Mouse (Mus musculus) small intestine, adult 2 months (tissue): ENCODE data around the gene Rab11fip3. TPM values are rescaled to one million over a fixed set of nuclear protein-coding genes. Genes with fewer than 3 reads are reported as not detected.

Experiments used
- H3K27ac ChIP-seq: fragments of 200-500 bp; 2 replicates; pipeline ENCODE4 v1.5.1; 2012; ENCODE audit warnings: low read depth, low read length, control low read depth, inconsistent platforms; ENCODE audit not compliant: insufficient read depth
- H3K27me3 ChIP-seq: fragments of 200-500 bp; 2 replicates; pipeline ENCODE4 v1.6.1; 2012; ENCODE audit warnings: mild to moderate bottlenecking, moderate library complexity, low read length, inconsistent platforms; ENCODE audit not compliant: control insufficient read depth, insufficient read depth
- H3K36me3 ChIP-seq: fragments of 200-500 bp; 2 replicates; pipeline ENCODE4 v1.6.1; 2012; ENCODE audit warnings: mild to moderate bottlenecking, low read length, control low read depth, inconsistent platforms; ENCODE audit not compliant: control insufficient read depth, insufficient read depth
- H3K4me1 ChIP-seq: fragments of 200-500 bp; 2 replicates; pipeline ENCODE4 v1.6.1; 2012; ENCODE audit warnings: low read length, inconsistent platforms, mixed read lengths; ENCODE audit not compliant: control insufficient read depth, insufficient read depth, insufficient read length
- H3K4me3 ChIP-seq: fragments of 200-500 bp; 2 replicates; pipeline ENCODE4 v1.5.1; 2012; ENCODE audit warnings: low read depth, mild to moderate bottlenecking, control low read depth, inconsistent platforms, low read length, moderate library complexity
- CTCF ChIP-seq: fragments of 200-500 bp; IDR thresholded peaks from 2 replicates; pipeline ENCODE4 v1.5.1; 2012; ENCODE audit warnings: low read depth, mild to moderate bottlenecking, control low read depth, inconsistent platforms, low read length, moderate library complexity, mixed read lengths; ENCODE audit not compliant: insufficient replicate concordance, insufficient read length; ENCODE audit errors: extremely low read depth
- POLR2A ChIP-seq: fragments of 200-500 bp; IDR thresholded peaks from 2 replicates; pipeline ENCODE4 v1.6.1; 2012; ENCODE audit warnings: low read depth, mild to moderate bottlenecking, control low read depth, inconsistent platforms, low read length, moderate library complexity
- WGBS: fragments of 180-500 bp; shearing (Covaris S2); methylation state at CpG from one replicate; pipeline ENCODE4 v1.1.7; 2018; 5-methylcytosine and 5-hydroxymethylcytosine counted together
- polyA plus RNA-seq: library from polyadenylated mRNA; depleted of rRNA; stranded (reverse); fragments of >200 nt; gene quantifications from 2 replicates; pipeline ENCODE4 v1.2.3, GENCODE M21; 2012

Rab11fip3 gene
- polyA plus RNA-seq, 1 experiment, result 116 TPM

- 78% methylated on average over 3 of the region's 3 CpGs for WGBS
- H3K4me3 ChIP-seq, result no peak overlapping the region
Measured at GRCm38 (mm10) chr17:26018388-26018787, 51.0 kb downstream of the Rab11fip3 start.

GRCm38 (mm10) chr17:26017949-26018348, 51.4 kb downstream of the Rab11fip3 start:
- H3K36me3 ChIP-seq, result peaks cover 5% of the 10 kb centered on the region; the same call in 1 of the 2 replicates
- no peaks in the 10 kb centered on the region for H3K27me3 ChIP-seq
- H3K4me1 ChIP-seq, result peaks cover 10% of the 10 kb centered on the region; the same call in 1 of the 2 replicates
- no peak overlapping the region for H3K4me3 ChIP-seq
- TF ChIP-seq POLR2A (no peak), CTCF (no peak)
- H3K27ac ChIP-seq, result no peak overlapping the region
- 68% methylated on average over 5 of the region's 5 CpGs for WGBS

More at GRCm38 (mm10) chr17:26018388-26018787, 51.0 kb downstream of the Rab11fip3 start:
- H3K36me3 ChIP-seq, result peaks cover 4% of the 10 kb centered on the region; the same call in 1 of the 2 replicates
- no peak overlapping the region for H3K27ac ChIP-seq
- TF ChIP-seq CTCF (no peak), POLR2A (no peak)
- peaks cover 10% of the 10 kb centered on the region; the same call in 1 of the 2 replicates for H3K4me1 ChIP-seq
- no peaks in the 10 kb centered on the region for H3K27me3 ChIP-seq

- peaks cover 9% of the 10 kb centered on the region; the same call in 1 of the 2 replicates for H3K4me1 ChIP-seq
- peaks cover 5% of the 10 kb centered on the region; the same call in 1 of the 2 replicates for H3K36me3 ChIP-seq
- H3K4me3 ChIP-seq, result no peak overlapping the region
- WGBS, result 68% methylated on average over 3 of the region's 3 CpGs
- TF ChIP-seq CTCF (no peak), POLR2A (no peak)
- H3K27ac ChIP-seq, result no peak overlapping the region
- H3K27me3 ChIP-seq, result no peaks in the 10 kb centered on the region
Measured at GRCm38 (mm10) chr17:26017021-26017420, 52.3 kb downstream of the Rab11fip3 start.

- Histone ChIP-seq H3K4me1 (peaks cover 15% of the 10 kb centered on the region; the same call in 1 of the 2 replicates), H3K27ac (no peak overlapping the region), H3K27me3 (no peaks in the 10 kb centered on the region), H3K36me3 (peaks cover 5% of the 10 kb centered on the region; the same call in 1 of the 2 replicates), H3K4me3 (no peak overlapping the region)
- TF ChIP-seq CTCF, result no peak
- TF ChIP-seq POLR2A, result no peak
- WGBS, result 90% methylated on average over 10 of the region's 10 CpGs
Measured at GRCm38 (mm10) chr17:26013711-26014110, 55.6 kb downstream of the Rab11fip3 start.

GRCm38 (mm10) chr17:26011841-26012460, 57.4 kb downstream of the Rab11fip3 start:
- H3K36me3 ChIP-seq, result peaks cover 5% of the 10 kb centered on the region; the same call in 1 of the 2 replicates
- 5% methylated on average over 15 of the region's 15 CpGs for WGBS
- TF ChIP-seq POLR2A, result 0 out of 2 replicates have a peak, but pooled peaks have one; percentile 18
- peak; percentile 86 for TF ChIP-seq CTCF
- H3K27me3 ChIP-seq, result no peaks in the 10 kb centered on the region
- H3K4me1 ChIP-seq, result peaks cover 15% of the 10 kb centered on the region; the same call in 1 of the 2 replicates
- H3K4me3 ChIP-seq, result peak overlapping the region; percentile 46
- peak overlapping the region; percentile 31; the same call in 1 of the 2 replicates for H3K27ac ChIP-seq

GRCm38 (mm10) chr17:26009540-26009939, 59.8 kb downstream of the Rab11fip3 start:
- Histone ChIP-seq H3K4me3 (peak overlapping the region; percentile 29), H3K36me3 (peaks cover 5% of the 10 kb centered on the region; the same call in 1 of the 2 replicates), H3K27ac (no peak overlapping the region), H3K27me3 (no peaks in the 10 kb centered on the region), H3K4me1 (peaks cover 32% of the 10 kb centered on the region)
- WGBS, result 12% methylated on average over 4 of the region's 4 CpGs
- TF ChIP-seq POLR2A (no peak), CTCF (peak; percentile 99; the same call in 1 of the 2 replicates)

- WGBS, result 84% methylated on average over 7 of the region's 7 CpGs
- peaks cover 2% of the 10 kb centered on the region; the same call in 1 of the 2 replicates for H3K36me3 ChIP-seq
- no peak overlapping the region for H3K27ac ChIP-seq
- H3K4me1 ChIP-seq, result peaks cover 33% of the 10 kb centered on the region
- no peak overlapping the region for H3K4me3 ChIP-seq
- TF ChIP-seq CTCF, result no peak
- no peak for TF ChIP-seq POLR2A
- no peaks in the 10 kb centered on the region for H3K27me3 ChIP-seq
Measured at GRCm38 (mm10) chr17:26008787-26009186, 60.6 kb downstream of the Rab11fip3 start.
